Mouse (Mus musculus): ENCODE results near the gene Gm20388. TPM values are rescaled to one million over a fixed set of nuclear protein-coding genes. Genes with fewer than 3 reads are reported as not detected.

Gene Gm20388
- polyA plus RNA-seq, 1 experiment from 2014 or later = not detected

GRCm38 (mm10) chr8:123476911-123477736, 3566.5 kb downstream of the Gm20388 start:
- peak overlapping the region; percentile 84 for H3K27ac ChIP-seq (ENCODE audit: low read depth, low read length)
- H3K4me2 ChIP-seq (replicated peaks; ENCODE audit: low read depth) = peak overlapping the region; percentile 84
- 7% methylated on average over 34 of the region's 34 CpGs for WGBS
- H3K9ac ChIP-seq (ENCODE audit: low read depth, low read length) = peak overlapping the region; percentile 81
- no peaks in the 10 kb centered on the region for H3K27me3 ChIP-seq (replicated peaks; ENCODE audit: control insufficient read depth, insufficient read depth, low read length)
- TF ChIP-seq CTCF (IDR thresholded peaks at IDR 0.05; ENCODE audit: low read depth) = no peak
- ATAC-seq = peak; percentile 29
- peaks cover 18% of the 10 kb centered on the region; the same call in 1 of the 2 replicates for H3K36me3 ChIP-seq (ENCODE audit: control insufficient read depth, insufficient read depth)
- H3K9me3 ChIP-seq (ENCODE audit: control insufficient read depth) = no peaks in the 10 kb centered on the region
- peak overlapping the region; percentile 89 for H3K4me3 ChIP-seq (ENCODE audit: low read depth, low read length)
- peaks cover 8% of the 10 kb centered on the region; the same call in 1 of the 2 replicates for H3K4me1 ChIP-seq (replicated peaks; ENCODE audit: control insufficient read depth, insufficient read depth, low read length)

GRCm38 (mm10) chr8:123477737-123478258, 3567.2 kb downstream of the Gm20388 start, which contains the start of gene Afg3l1:
Gene Afg3l1, plus strand, starts transcription at chr8:123477903.
- Histone ChIP-seq H3K4me1 (replicated peaks; ENCODE audit: control insufficient read depth, insufficient read depth, low read length) (peaks cover 8% of the 10 kb centered on the region; the same call in 1 of the 2 replicates), H3K4me2 (replicated peaks; ENCODE audit: low read depth) (peak within 1 kb of the TSS; percentile 84), H3K4me3 (ENCODE audit: low read depth, low read length) (peak within 1 kb of the TSS; percentile 89), H3K36me3 (ENCODE audit: control insufficient read depth, insufficient read depth) (peaks cover 23% of the 10 kb centered on the region; the same call in 1 of the 2 replicates), H3K27me3 (replicated peaks; ENCODE audit: control insufficient read depth, insufficient read depth, low read length) (no peaks in the 10 kb centered on the region), H3K9me3 (ENCODE audit: control insufficient read depth) (no peaks in the 10 kb centered on the region), H3K9ac (ENCODE audit: low read depth, low read length) (peak within 1 kb of the TSS; percentile 81), H3K27ac (ENCODE audit: low read depth, low read length) (peak within 1 kb of the TSS; percentile 84)
- TF ChIP-seq CTCF (IDR thresholded peaks at IDR 0.05; ENCODE audit: low read depth) = 0 out of 2 replicates have a peak, but pooled peaks have one; percentile 27
- under 1% methylated on average over 58 of the region's 58 CpGs for WGBS
- peak; percentile 90 for ATAC-seq

- no peak for TF ChIP-seq CTCF (IDR thresholded peaks at IDR 0.05; ENCODE audit: low read depth)
- H3K9ac ChIP-seq (ENCODE audit: low read depth, low read length) = peak overlapping the region; percentile 81
- no peaks in the 10 kb centered on the region for H3K9me3 ChIP-seq (ENCODE audit: control insufficient read depth)
- H3K4me1 ChIP-seq (replicated peaks; ENCODE audit: control insufficient read depth, insufficient read depth, low read length) = peaks cover 8% of the 10 kb centered on the region; the same call in 1 of the 2 replicates
- peaks cover 29% of the 10 kb centered on the region for H3K36me3 ChIP-seq (ENCODE audit: control insufficient read depth, insufficient read depth)
- no peak for ATAC-seq
- peak overlapping the region; percentile 84 for H3K4me2 ChIP-seq (replicated peaks; ENCODE audit: low read depth)
- WGBS = 32% methylated on average over 16 of the region's 16 CpGs
- peak overlapping the region; percentile 84; the same call in 1 of the 2 replicates for H3K27ac ChIP-seq (ENCODE audit: low read depth, low read length)
- peak overlapping the region; percentile 89 for H3K4me3 ChIP-seq (ENCODE audit: low read depth, low read length)
- H3K27me3 ChIP-seq (replicated peaks; ENCODE audit: control insufficient read depth, insufficient read depth, low read length) = no peaks in the 10 kb centered on the region
Observed at GRCm38 (mm10) chr8:123478456-123479218, 3568.0 kb downstream of the Gm20388 start.

- 88% methylated on average over 7 of the region's 7 CpGs for WGBS
- TF ChIP-seq CTCF (IDR thresholded peaks at IDR 0.05; ENCODE audit: low read depth) = peak; percentile 47
- H3K4me1 ChIP-seq (replicated peaks; ENCODE audit: control insufficient read depth, insufficient read depth, low read length) = peaks cover 8% of the 10 kb centered on the region; the same call in 1 of the 2 replicates
- no peak for ATAC-seq
- no peak overlapping the region for H3K9ac ChIP-seq (ENCODE audit: low read depth, low read length)
- H3K36me3 ChIP-seq (ENCODE audit: control insufficient read depth, insufficient read depth) = peaks cover 67% of the 10 kb centered on the region
- H3K27me3 ChIP-seq (replicated peaks; ENCODE audit: control insufficient read depth, insufficient read depth, low read length) = no peaks in the 10 kb centered on the region
- H3K9me3 ChIP-seq (ENCODE audit: control insufficient read depth) = no peaks in the 10 kb centered on the region
- H3K4me2 ChIP-seq (replicated peaks; ENCODE audit: low read depth) = no peak overlapping the region
- H3K4me3 ChIP-seq (ENCODE audit: low read depth, low read length) = no peak overlapping the region
- H3K27ac ChIP-seq (ENCODE audit: low read depth, low read length) = no peak overlapping the region
Observed at GRCm38 (mm10) chr8:123482627-123483026, 3572.0 kb downstream of the Gm20388 start.

GRCm38 (mm10) chr8:123491280-123492075, 3580.8 kb downstream of the Gm20388 start:
- Histone ChIP-seq H3K4me2 (replicated peaks; ENCODE audit: low read depth) (no peak overlapping the region), H3K4me1 (replicated peaks; ENCODE audit: control insufficient read depth, insufficient read depth, low read length) (no peaks in the 10 kb centered on the region), H3K27ac (ENCODE audit: low read depth, low read length) (no peak overlapping the region), H3K36me3 (ENCODE audit: control insufficient read depth, insufficient read depth) (peaks cover 94% of the 10 kb centered on the region), H3K9me3 (ENCODE audit: control insufficient read depth) (no peaks in the 10 kb centered on the region), H3K9ac (ENCODE audit: low read depth, low read length) (no peak overlapping the region), H3K27me3 (replicated peaks; ENCODE audit: control insufficient read depth, insufficient read depth, low read length) (no peaks in the 10 kb centered on the region), H3K4me3 (ENCODE audit: low read depth, low read length) (no peak overlapping the region)
- no peak for TF ChIP-seq CTCF (IDR thresholded peaks at IDR 0.05; ENCODE audit: low read depth)
- 85% methylated on average over 15 of the region's 15 CpGs for WGBS
- no peak for ATAC-seq
